Mouse (Mus musculus): ENCODE results near the gene Olfr1370. TPM values are rescaled to one million over a fixed set of nuclear protein-coding genes. Genes with fewer than 3 reads are reported as not detected.

The Olfr1370 gene
- not detected for total RNA-seq (2023)

DNA sequence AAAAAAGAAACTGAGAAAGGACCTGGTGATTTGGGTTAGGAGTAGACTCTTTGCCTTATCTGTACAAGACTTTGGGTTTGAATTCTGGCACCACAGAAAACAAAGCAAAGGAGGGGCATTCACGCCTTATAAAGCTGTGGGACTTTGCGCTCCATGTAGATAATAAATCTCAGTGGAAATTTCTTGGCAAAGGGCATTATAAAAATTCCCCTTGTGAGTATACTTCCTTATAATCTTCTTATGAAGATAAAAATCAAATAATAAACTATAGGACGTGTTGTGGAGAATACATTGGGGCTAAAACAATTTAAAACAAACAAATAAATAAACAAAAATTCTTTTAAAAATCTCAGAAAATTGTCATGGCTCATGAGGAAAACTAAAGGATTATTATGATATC is at the start of gene Olfr1370:
Gene Olfr1370, minus strand, starts transcription at position 101 of the 400 bp plus-strand sequence.

GRCm38 (mm10) chr13:21111183-21111582 is 36.4 kb upstream of the Olfr1370 start, which contains the start of gene Olfr1369-ps1:
Gene Olfr1369-ps1 (plus strand): TSS chr13:21111483.

Other genes starting within 250 kb of the Olfr1370 start
- gene Olfr1369-ps1, start 36.5 kb upstream of the Olfr1370 start, total RNA-seq (2023): 0.15 TPM
- not detected for gene Olfr263, start 54.7 kb upstream of the Olfr1370 start, total RNA-seq (2023)
- gene Olfr1368, start 70.9 kb upstream of the Olfr1370 start, total RNA-seq (2023): not detected
- gene Trim27, start 104.5 kb upstream of the Olfr1370 start, total RNA-seq (2023): 77.4 TPM
- not detected for gene Gpx5, start 217.8 kb upstream of the Olfr1370 start, total RNA-seq (2023)
- gene Gpx6, start 237.2 kb upstream of the Olfr1370 start, total RNA-seq (2023): not detected

Measured in CD4-positive naive resting alpha-beta T cell, adult 76 days (primary cell).